Mouse (Mus musculus) G1E (cell line): ENCODE data around the gene Gm3448. TPM values are rescaled to one million over a fixed set of nuclear protein-coding genes. Genes with fewer than 3 reads are reported as not detected.
A peak's percentile ranks its signal among the peaks of the same experiment; 100 is the strongest.
"Not testable (repeated sequence)": the region's sequence is repeated elsewhere in the genome, so short reads cannot be mapped to it uniquely, and the experiment has no call there.

ENCODE experiments used
- ATAC-seq: 2 replicates; pipeline ENCODE4 v1.8.0; 2016; ENCODE audit warnings: mild to moderate bottlenecking; ENCODE audit not compliant: insufficient number of reproducible peaks, poor library complexity, low FRiP score, severe bottlenecking; ENCODE audit errors: extremely low read depth
- DNase-seq: peaks from one replicate; pipeline ENCODE4 v3.0.0; 2012; ENCODE audit warnings: low spot score
- H3K27me3 ChIP-seq: 2 replicates; pipeline ENCODE4 v1.6.1; 2012; ENCODE audit warnings: mild to moderate bottlenecking, low read length, inconsistent platforms; ENCODE audit not compliant: insufficient read depth
- H3K36me3 ChIP-seq: replicated peaks from 2 replicates; pipeline ENCODE3; 2012; ENCODE audit warnings: mild to moderate bottlenecking, inconsistent platforms
- H3K4me1 ChIP-seq: 2 replicates; pipeline ENCODE4 v1.6.1; 2012; ENCODE audit warnings: low read depth, low read length, inconsistent platforms, mixed read lengths; ENCODE audit not compliant: insufficient read depth
- H3K4me3 ChIP-seq: 2 replicates; pipeline ENCODE4 v1.5.1; 2012; ENCODE audit warnings: low read depth, mild to moderate bottlenecking, inconsistent platforms, low read length, moderate library complexity, mixed read lengths
- H3K9me3 ChIP-seq: replicated peaks from 2 replicates; pipeline ENCODE4 v1.6.1; 2012; ENCODE audit warnings: inconsistent platforms
- CTCF ChIP-seq: IDR thresholded peaks from 2 replicates; pipeline ENCODE4 v1.5.1; 2012; ENCODE audit warnings: low read depth, low read length, inconsistent platforms, mixed read lengths
- GATA1 ChIP-seq: IDR thresholded peaks from 2 replicates; pipeline ENCODE4 v1.6.1; 2012; ENCODE audit warnings: borderline replicate concordance, low read length, inconsistent platforms, mixed read lengths
- GATA2 ChIP-seq: IDR thresholded peaks from 2 replicates; pipeline ENCODE4 v1.6.1; 2012; ENCODE audit warnings: low read depth, low read length, inconsistent platforms, borderline replicate concordance
- POLR2AphosphoS5 ChIP-seq: IDR thresholded peaks from 2 replicates; pipeline ENCODE4 v1.6.1; 2012; ENCODE audit warnings: low read depth, low read length, inconsistent platforms; ENCODE audit not compliant: insufficient replicate concordance
- TAL1 ChIP-seq: conservative IDR thresholded peaks from 2 replicates; pipeline ENCODE4 v1.6.1; 2012; ENCODE audit warnings: low read depth, low read length, inconsistent platforms, mixed read lengths
- polyA plus RNA-seq: library from polyadenylated mRNA; stranded (reverse); fragments of >175 nt; gene quantifications from 2 replicates; pipeline ENCODE4 v1.2.3, GENCODE M21; 2012
- total RNA-seq, 2 experiments: library from RNA; stranded (forward) in 1 of 2; stranded (reverse) in 1 of 2; fragments of 200-1000 nt in 1 of 2; fragments of >200 nt in 1 of 2; fragmentation: Nextera tagmentation in 1 of 2; gene quantifications; 2 replicates each; pipeline ENCODE4 v1.2.3; 2014 to 2017

The Gm3448 gene
- total RNA-seq (2014; fragmentation: Nextera tagmentation) = 49.1 and 59.8 TPM in 2 replicates
- 24.9 and 31.0 TPM in 2 replicates for total RNA-seq (2017)
- polyA plus RNA-seq = 2.3 and 2.7 TPM in 2 replicates

DNA sequence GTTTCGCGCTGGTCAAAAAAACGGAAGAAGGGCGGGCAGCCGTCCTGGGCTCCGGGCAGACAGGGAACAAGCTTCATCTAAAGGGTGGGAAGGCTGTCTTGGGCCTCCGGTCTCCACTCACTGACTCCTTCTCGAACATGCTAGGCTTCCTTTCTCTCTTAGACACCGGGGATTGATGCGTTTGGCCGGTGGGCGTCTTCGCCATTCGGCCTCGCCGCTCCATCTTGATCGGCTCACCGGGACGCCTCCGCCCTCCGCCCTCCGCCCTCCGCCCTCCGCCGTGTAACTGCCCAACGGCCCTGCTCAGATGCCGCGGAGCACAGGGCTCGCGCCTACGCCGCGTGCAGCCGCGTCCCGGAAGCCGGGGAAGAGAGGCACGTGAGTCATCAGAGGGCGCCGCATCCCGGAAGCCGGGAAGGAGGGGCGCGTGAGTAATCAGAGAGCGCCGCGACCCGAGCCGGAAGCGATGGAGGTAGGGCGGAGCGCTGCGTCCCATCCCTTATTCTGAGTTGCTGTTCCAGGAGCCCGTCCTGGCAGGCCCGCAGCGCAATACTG is at the start of gene Gm3448, which contains the start of the genes Ermard and Tcte3:
TSS of gene Gm3448 (minus strand) at position 363 of the 555 bp plus-strand sequence.
TSS of gene Ermard (plus strand) at position 34 of the 555 bp plus-strand sequence.
TSS of gene Tcte3 (minus strand) at position 314 of the 555 bp plus-strand sequence.
- not testable (repeated sequence) for H3K36me3 ChIP-seq, H3K4me3 ChIP-seq, H3K4me1 ChIP-seq, H3K9me3 ChIP-seq, H3K27me3 ChIP-seq, DNase-seq
- peak; percentile 83 for ATAC-seq

DNA sequence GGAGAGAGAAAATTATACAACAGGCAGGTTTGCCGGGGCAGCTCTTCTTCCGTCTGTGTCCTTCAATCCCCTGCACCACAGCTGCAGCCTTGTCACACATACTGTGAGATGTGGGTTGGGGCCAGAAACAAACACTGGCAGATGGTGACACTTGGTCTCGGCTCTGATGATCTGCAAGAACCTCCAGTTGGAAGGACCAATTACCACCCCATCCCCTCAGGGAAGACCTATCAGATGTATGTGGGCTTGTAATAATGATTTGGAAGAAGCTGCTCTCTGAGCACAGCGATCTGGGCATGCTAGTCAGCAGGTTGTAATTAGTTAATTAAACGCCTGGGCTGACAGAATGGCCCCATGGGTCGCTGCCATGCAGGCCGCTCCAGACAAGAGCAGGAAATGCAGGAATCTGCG is 47.3 kb upstream of the Gm3448 start:
- Histone ChIP-seq H3K36me3 (no peaks in the 10 kb centered on the region), H3K4me1 (peaks cover 43% of the 10 kb centered on the region), H3K9me3 (no peaks in the 10 kb centered on the region), H3K4me3 (no peak overlapping the region), H3K27me3 (peaks cover 23% of the 10 kb centered on the region)
- no peak for TF ChIP-seq CTCF
- TF ChIP-seq GATA2 = no peak
- TF ChIP-seq TAL1 = no peak
- TF ChIP-seq GATA1 = no peak
- no peak for TF ChIP-seq POLR2AphosphoS5
- DNase-seq (no peak), ATAC-seq (no peak)

DNA sequence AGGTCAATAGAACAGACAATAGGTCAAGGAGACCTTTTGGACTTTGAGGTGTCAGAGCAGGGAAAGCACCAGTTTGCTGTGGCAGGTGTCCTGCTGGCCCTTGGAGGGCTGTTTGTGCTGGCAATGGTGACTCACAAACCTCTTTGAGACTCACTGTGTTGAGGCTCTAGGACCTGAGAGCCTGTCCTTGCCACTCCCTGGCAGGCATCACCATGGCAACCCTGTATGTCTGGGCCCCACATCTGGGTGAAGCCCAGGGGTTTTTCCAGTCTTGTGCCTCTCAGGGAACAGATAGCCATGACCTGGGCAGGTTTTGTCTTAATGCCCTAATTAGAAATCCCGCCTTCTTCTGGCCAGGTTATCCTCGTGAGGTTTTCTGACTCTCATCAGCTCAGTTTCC is 46.8 kb upstream of the Gm3448 start:
- TF ChIP-seq GATA1 (no peak), TAL1 (no peak), GATA2 (no peak), CTCF (no peak), POLR2AphosphoS5 (no peak)
- no peaks in the 10 kb centered on the region for H3K9me3 ChIP-seq
- H3K27me3 ChIP-seq = peaks cover 19% of the 10 kb centered on the region
- peaks cover 44% of the 10 kb centered on the region for H3K4me1 ChIP-seq
- H3K4me3 ChIP-seq = no peak overlapping the region
- ATAC-seq = no peak
- no peak for DNase-seq
- H3K36me3 ChIP-seq = no peaks in the 10 kb centered on the region

DNA sequence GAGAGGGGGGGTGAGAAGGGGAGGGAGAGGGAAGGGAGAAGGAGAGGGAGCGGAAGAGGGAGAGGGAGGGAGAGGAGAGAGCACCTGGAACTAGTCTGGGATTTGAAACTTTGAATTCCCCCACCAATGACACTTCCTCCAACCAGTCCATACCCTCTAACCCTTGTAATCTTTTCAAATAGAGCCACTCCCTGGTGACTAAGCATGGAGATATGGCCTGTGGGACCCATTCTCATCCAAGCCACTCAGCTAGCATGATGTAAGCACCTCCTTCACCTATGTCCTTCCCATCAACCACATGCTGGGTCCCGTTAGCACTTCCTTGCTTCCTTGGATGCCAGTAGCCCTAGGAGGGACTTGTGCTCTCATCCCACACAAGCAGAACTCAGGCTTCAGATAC is 43.7 kb upstream of the Gm3448 start:
- TF ChIP-seq POLR2AphosphoS5 (no peak), GATA1 (no peak), TAL1 (no peak), GATA2 (no peak), CTCF (no peak)
- no peaks in the 10 kb centered on the region for H3K36me3 ChIP-seq
- no peak for DNase-seq
- H3K27me3 ChIP-seq = peaks cover 18% of the 10 kb centered on the region
- H3K4me1 ChIP-seq = peaks cover 51% of the 10 kb centered on the region
- ATAC-seq = no peak
- no peaks in the 10 kb centered on the region for H3K9me3 ChIP-seq
- H3K4me3 ChIP-seq = no peak overlapping the region; the same call in 1 of the 2 replicates

DNA sequence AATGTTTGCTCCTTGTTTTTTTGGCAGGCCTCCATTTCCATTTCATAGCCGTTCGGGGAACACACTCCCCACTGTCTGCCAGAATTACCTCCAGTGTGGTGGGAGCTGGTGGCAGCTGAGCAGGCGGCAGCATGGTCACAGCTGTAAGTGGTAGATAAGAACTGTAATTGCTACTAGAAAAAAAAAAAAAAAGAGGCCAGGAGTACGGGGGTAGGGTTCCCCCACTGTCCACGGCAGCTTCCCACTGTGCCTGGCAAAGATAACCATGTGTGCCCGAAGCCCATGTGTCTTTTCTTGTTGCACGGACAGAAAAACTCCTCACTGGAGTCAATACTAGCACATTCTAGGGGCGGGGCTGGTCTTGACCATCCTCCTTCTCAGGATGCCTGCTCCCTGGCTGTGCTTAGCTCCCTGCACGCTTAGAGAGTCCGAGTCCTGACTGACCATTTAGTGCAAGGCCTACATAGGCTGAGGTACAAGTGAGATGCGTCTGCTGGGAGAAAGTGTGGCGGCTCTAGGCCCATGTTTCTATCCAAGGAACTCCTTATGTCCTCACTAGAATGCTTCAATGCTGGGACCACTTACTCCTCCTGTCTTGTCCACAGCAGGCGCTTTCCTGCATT is 43.0 kb upstream of the Gm3448 start:
- Histone ChIP-seq H3K27me3 (peaks cover 18% of the 10 kb centered on the region), H3K4me3 (peak overlapping the region; percentile 36; the same call in 1 of the 2 replicates), H3K4me1 (peaks cover 51% of the 10 kb centered on the region), H3K36me3 (no peaks in the 10 kb centered on the region), H3K9me3 (no peaks in the 10 kb centered on the region)
- DNase-seq (peak; percentile 90), ATAC-seq (peak; percentile 93)
- no peak for TF ChIP-seq POLR2AphosphoS5
- no peak for TF ChIP-seq GATA2
- TF ChIP-seq TAL1 = peak; percentile 95

DNA sequence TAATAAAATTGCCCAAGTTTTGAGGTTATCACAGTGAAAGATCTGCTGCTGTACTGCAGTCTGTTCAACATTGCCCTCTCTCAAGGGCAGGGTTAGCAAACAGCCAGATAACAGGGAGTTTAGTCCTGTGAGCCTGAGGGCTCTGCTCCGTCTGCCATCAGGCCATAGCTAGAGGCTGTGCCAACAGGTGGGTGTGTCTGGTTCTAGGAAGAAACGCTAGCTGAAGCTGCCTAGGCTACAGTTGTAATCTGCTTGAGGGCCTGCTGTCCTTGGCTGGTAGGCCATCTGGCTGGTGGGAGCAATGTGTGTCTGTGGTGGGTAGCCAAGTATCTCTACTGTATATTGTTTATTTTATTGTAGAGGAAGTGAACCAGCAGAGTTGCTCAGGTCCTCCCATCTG is 36.2 kb upstream of the Gm3448 start:
- H3K9me3 ChIP-seq = no peaks in the 10 kb centered on the region
- H3K4me3 ChIP-seq = no peak overlapping the region
- ATAC-seq = peak; percentile 15; the same call in 1 of the 2 replicates
- 0 out of 2 replicates have a peak, but pooled peaks cover 2% of the 10 kb centered on the region for H3K27me3 ChIP-seq
- TF ChIP-seq POLR2AphosphoS5 = no peak
- TF ChIP-seq TAL1 = no peak
- TF ChIP-seq GATA1 = no peak
- TF ChIP-seq CTCF = no peak
- TF ChIP-seq GATA2 = no peak
- H3K36me3 ChIP-seq = peaks cover under 1% of the 10 kb centered on the region
- DNase-seq = peak; percentile 14
- H3K4me1 ChIP-seq = peaks cover 23% of the 10 kb centered on the region

DNA sequence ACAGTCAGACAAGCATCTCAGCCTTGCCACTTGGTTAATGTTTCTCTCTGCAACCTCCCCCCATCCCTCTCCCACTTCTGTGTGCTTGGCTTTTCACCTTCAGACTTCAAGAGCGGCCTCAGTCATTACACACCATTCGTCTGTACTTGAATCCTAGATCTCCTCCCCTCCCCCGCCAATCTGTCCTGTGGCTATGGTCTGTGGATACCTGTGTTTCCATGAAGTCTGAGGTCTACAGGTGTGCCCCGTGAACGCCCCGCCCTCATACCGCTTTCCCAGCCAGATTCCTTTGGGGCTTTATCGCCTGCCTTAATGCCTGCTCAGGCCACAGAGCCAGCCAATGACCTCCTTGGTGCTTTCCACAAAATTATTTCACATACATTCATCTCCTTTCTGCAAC is 33.7 kb upstream of the Gm3448 start:
- H3K27me3 ChIP-seq = no peaks in the 10 kb centered on the region
- no peak for TF ChIP-seq TAL1
- no peak for TF ChIP-seq CTCF
- no peak for TF ChIP-seq POLR2AphosphoS5
- no peak for TF ChIP-seq GATA2
- TF ChIP-seq GATA1 = no peak
- ATAC-seq (no peak), DNase-seq (no peak)
- no peak overlapping the region for H3K4me3 ChIP-seq
- no peaks in the 10 kb centered on the region for H3K9me3 ChIP-seq
- H3K36me3 ChIP-seq = peaks cover 5% of the 10 kb centered on the region
- H3K4me1 ChIP-seq = peaks cover 22% of the 10 kb centered on the region
